Mouse (Mus musculus): ENCODE data around the gene Camkk1. TPM values are rescaled to one million over a fixed set of nuclear protein-coding genes. Genes with fewer than 3 reads are reported as not detected.

Gene Camkk1
- total RNA-seq, 1 experiment from 2014 or later, result 5.1 TPM

GRCm38 (mm10) chr11:73084303-73084702, 65.5 kb downstream of the Camkk1 start:
- ATAC-seq (replicated peaks in 1 of 2; ENCODE audit: insufficient read depth in 1 of 2, low FRiP score in 2 of 2, low TSS enrichment in 1 of 2, low read depth in 1 of 2, poor library complexity in 2 of 2, severe bottlenecking in 2 of 2), result peak; percentile 91 to 92

DNA sequence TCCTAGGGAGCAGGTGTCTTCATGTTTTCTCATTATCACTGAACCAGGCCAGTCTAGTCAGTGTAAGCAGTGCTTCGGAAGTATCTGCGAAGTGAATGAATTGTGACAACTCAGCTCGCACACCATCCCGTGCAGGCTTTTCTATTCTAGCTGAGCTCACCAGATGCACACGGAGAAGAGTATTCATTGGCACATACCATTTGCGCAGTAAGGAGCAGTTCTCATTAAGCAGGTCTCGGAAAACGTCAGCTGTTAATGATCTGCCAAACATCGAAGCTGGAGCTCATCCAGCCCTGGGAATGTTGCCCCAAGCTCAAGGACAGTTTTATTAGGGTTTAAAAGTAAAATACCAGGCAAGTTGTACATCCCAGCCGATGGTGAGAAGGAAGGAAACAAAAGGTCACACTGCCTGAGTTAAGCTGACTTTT, 66.0 kb downstream of the Camkk1 start:
- ATAC-seq (replicated peaks in 1 of 2; ENCODE audit: insufficient read depth in 1 of 2, low FRiP score in 2 of 2, low TSS enrichment in 1 of 2, low read depth in 1 of 2, poor library complexity in 2 of 2, severe bottlenecking in 2 of 2), result no peak

- ATAC-seq (replicated peaks in 1 of 2; ENCODE audit: insufficient read depth in 1 of 2, low FRiP score in 2 of 2, low TSS enrichment in 1 of 2, low read depth in 1 of 2, poor library complexity in 2 of 2, severe bottlenecking in 2 of 2), result 0 out of 4 replicates have a peak, but pooled peaks of 1 of the 2 experiments have one; percentile 30
Measured at GRCm38 (mm10) chr11:73085391-73085790, 66.6 kb downstream of the Camkk1 start.

- ATAC-seq (replicated peaks in 1 of 2; ENCODE audit: insufficient read depth in 1 of 2, low FRiP score in 2 of 2, low TSS enrichment in 1 of 2, low read depth in 1 of 2, poor library complexity in 2 of 2, severe bottlenecking in 2 of 2), result no peak
Measured at GRCm38 (mm10) chr11:73087700-73088480, 69.1 kb downstream of the Camkk1 start.

DNA sequence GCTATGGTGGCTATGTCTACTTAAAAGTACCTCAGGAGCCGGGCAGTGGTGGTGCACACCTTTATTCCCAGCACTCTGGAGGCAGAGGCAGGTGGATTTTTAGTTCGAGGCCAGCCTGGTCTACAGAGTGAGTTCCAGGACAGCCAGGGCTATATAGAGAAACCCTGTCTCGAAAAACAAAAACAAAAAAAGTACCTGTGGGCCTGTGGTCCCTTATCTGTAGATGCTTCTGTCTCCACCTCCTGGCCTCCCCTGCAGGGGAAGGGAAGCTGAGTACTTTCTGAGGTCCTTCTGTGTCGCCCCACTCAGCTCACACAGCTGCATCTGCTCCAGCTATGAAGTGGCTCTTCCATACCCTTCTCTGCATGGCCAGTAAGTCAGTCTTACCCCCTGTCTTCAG, 71.5 kb downstream of the Camkk1 start, which contains the start of gene Itgae:
Itgae (plus strand) TSS at position 301 of the 400 bp plus-strand sequence.
- ATAC-seq (replicated peaks in 1 of 2; ENCODE audit: insufficient read depth in 1 of 2, low FRiP score in 2 of 2, low TSS enrichment in 1 of 2, low read depth in 1 of 2, poor library complexity in 2 of 2, severe bottlenecking in 2 of 2), result no peak

- ATAC-seq (replicated peaks in 1 of 2; ENCODE audit: insufficient read depth in 1 of 2, low FRiP score in 2 of 2, low TSS enrichment in 1 of 2, low read depth in 1 of 2, poor library complexity in 2 of 2, severe bottlenecking in 2 of 2), result no peak
Measured at GRCm38 (mm10) chr11:73090826-73091225, 72.0 kb downstream of the Camkk1 start.

Other genes starting within 250 kb of the Camkk1 start
- 4.9 and 7.2 TPM in 2 replicates for gene Cyb5d2, start 222.9 kb upstream of the Camkk1 start, total RNA-seq (2017)
- 29.7 and 36.1 TPM in 2 replicates for gene Zzef1, start 222.8 kb upstream of the Camkk1 start, total RNA-seq (2017)
- gene Atp2a3, start 57.8 kb upstream of the Camkk1 start, total RNA-seq (2017), result 79.5 and 106 TPM in 2 replicates
- gene P2rx1, start 19.9 kb upstream of the Camkk1 start, total RNA-seq (2017), result 11.3 and 12.7 TPM in 2 replicates
- 14.4 and 15.8 TPM in 2 replicates for gene Ncbp3, start 28.8 kb downstream of the Camkk1 start, total RNA-seq (2017)
- 0.13 and 0.30 TPM in 2 replicates for gene Itgae, start 71.6 kb downstream of the Camkk1 start, total RNA-seq (2017)
- 12.2 and 13.6 TPM in 2 replicates for gene Haspin, start 119.3 kb downstream of the Camkk1 start, total RNA-seq (2017)
- not detected in 2 replicates for gene P2rx5, start 141.4 kb downstream of the Camkk1 start, total RNA-seq (2017)
- 40.5 and 44.5 TPM in 2 replicates for gene Emc6, start 158.0 kb downstream of the Camkk1 start, total RNA-seq (2017)
- 5.3 and 9.7 TPM in 2 replicates for gene Tax1bp3, start 158.1 kb downstream of the Camkk1 start, total RNA-seq (2017)
- 6.6 and 16.3 TPM in 2 replicates for gene Ctns, start 180.0 kb downstream of the Camkk1 start, total RNA-seq (2017)
- 1.9 and 2.7 TPM in 2 replicates for gene Shpk, start 180.5 kb downstream of the Camkk1 start, total RNA-seq (2017)
- not detected in 2 replicates for gene Trpv1, start 215.3 kb downstream of the Camkk1 start, total RNA-seq (2017)
- gene Trpv3, start 248.4 kb downstream of the Camkk1 start, total RNA-seq (2017), result not detected in 2 replicates

Data from hematopoietic stem cell, adult 5-6 weeks (primary cell).